Mouse (Mus musculus): ENCODE measurements at regions not wholly inside any gene's neighbourhood (a gene's known extent, or its start where the extent isn't known, plus 50 kb on each side); places are given as distances from the start of the nearest gene placed in this dataset.

GRCm38 (mm10) chr11:38346442-38346841, 1110.7 kb upstream of the Tenm2 start:
- DNase-seq (ENCODE audit: extremely low spot score in 1 of 2, low spot score in 2 of 2) = no peak
- H3K4me3 ChIP-seq = no peak overlapping the region
- H3K27ac ChIP-seq = no peak overlapping the region
- TF ChIP-seq CTCF (IDR thresholded peaks at IDR 0.05) = no peak
- intact Hi-C loops (cut with DNase I) = no loop called here

DNA sequence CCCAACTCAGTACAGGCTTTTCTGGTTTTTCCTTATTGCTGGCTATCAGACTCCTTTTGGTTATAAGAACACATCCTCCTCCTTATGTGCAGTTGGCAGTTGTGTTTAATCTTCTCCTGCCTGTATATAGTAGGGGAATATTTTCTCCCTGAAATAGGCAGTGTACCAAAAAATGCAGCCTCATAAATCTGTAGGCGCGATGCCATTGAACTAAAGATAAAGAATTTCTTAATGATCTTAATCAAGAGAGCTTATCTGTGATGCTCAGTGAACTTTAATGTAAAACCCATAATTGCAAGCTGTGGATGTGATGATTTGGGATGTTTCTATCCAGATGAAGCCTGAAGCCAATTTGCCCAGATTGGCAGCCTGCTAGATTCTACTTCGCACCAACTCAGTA, 1099.6 kb upstream of the Tenm2 start:
- H3K27ac ChIP-seq = no peak overlapping the region
- intact Hi-C loops (cut with DNase I) = no loop called here
- no peak for TF ChIP-seq CTCF (IDR thresholded peaks at IDR 0.05)
- H3K4me3 ChIP-seq = no peak overlapping the region
- DNase-seq (ENCODE audit: extremely low spot score in 1 of 2, low spot score in 2 of 2) = no peak

DNA sequence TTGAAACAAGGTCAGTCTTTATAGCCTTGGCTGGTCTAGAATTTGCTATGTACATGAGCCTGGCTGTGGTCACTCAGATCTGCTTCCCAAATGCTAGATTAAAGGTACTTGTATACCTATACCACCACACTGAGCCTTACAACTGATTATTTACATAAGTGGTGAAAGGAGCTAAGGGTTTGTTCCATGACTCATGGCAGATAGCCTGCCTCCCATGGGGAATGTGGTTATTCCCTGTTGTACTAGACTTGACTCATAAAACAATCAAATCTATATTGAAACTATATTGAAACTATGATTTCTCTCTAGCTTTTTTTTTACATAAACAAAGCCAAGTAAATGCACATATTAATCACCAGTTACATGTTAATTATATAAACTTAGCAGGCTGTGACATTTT, 1061.9 kb upstream of the Tenm2 start:
- intact Hi-C loops (cut with DNase I) = no loop called here
- no peak for TF ChIP-seq CTCF (IDR thresholded peaks at IDR 0.05)
- H3K4me3 ChIP-seq = no peak overlapping the region
- no peak overlapping the region for H3K27ac ChIP-seq
- no peak for DNase-seq (ENCODE audit: extremely low spot score in 1 of 2, low spot score in 2 of 2)

DNA sequence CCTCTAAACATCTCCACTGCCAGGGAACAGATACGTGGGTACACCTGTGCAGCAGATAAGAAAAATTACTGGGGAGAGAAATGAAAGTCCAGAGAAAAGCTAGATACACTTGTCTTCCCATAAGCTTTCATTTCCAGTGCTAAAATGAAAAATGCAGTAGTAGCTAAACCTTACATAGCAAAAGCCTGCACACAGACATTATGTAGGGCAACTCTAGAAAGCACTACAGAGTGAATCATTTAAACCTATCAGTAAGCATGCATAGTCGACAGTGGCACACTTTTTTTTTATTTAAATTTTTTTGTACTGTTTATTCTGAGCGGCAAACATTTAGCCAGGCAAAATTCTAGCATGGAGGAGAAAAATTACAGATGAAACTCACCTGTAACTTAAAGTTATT, 1055.5 kb upstream of the Tenm2 start:
- H3K27ac ChIP-seq = no peak overlapping the region
- no peak overlapping the region for H3K4me3 ChIP-seq
- no peak for TF ChIP-seq CTCF (IDR thresholded peaks at IDR 0.05)
- intact Hi-C loops (cut with DNase I) = no loop called here
- no peak for DNase-seq (ENCODE audit: extremely low spot score in 1 of 2, low spot score in 2 of 2)

- intact Hi-C loops (cut with DNase I) = no loop called here
- no peak for DNase-seq (ENCODE audit: extremely low spot score in 1 of 2, low spot score in 2 of 2)
- no peak for TF ChIP-seq CTCF (IDR thresholded peaks at IDR 0.05)
- Histone ChIP-seq H3K27ac (no peak overlapping the region), H3K4me3 (no peak overlapping the region)
Observed at GRCm38 (mm10) chr11:38280961-38281360, 1045.2 kb upstream of the Tenm2 start.
